Comparison of ENCODE assay signal across 8 mouse cellular contexts in genomic region chr4:66523238-66523885, GRCm38 (mm10).
DNase-seq lines count a peak whose midpoint lies in the region; ATAC-seq and TF ChIP-seq lines count a peak whose summit lies in the region.

No protein-coding gene starts in this region.

- 31% methylated on average over 8 of the region's 8 CpGs for WGBS in cerebellum, adult 2 months
- 42% methylated on average over 8 of the region's 8 CpGs for WGBS in forebrain, embryonic 16.5 days
- 48% methylated on average over 8 of the region's 8 CpGs for WGBS in midbrain, embryonic 12.5 days
- 48% methylated on average over 8 of the region's 8 CpGs for WGBS in thymus, adult 2 months

- no peak overlapping the region for H3K27ac ChIP-seq in cerebellum, adult 2 months (ENCODE audit: insufficient read depth, low read length)
- peak overlapping the region; percentile 58 for H3K27ac ChIP-seq in forebrain, embryonic 16.5 days (ENCODE audit: low read length)
- H3K27ac ChIP-seq in midbrain, embryonic 12.5 days (replicated peaks), result no peak overlapping the region
- no peak overlapping the region for H3K27ac ChIP-seq in thymus, adult 2 months (ENCODE audit: control insufficient read depth, insufficient read depth, low read length)

- H3K4me1 ChIP-seq in cerebellum, adult 2 months (ENCODE audit: control insufficient read depth, insufficient read depth, low read length), result peaks cover 7% of the 10 kb centered on the region; the same call in 1 of the 2 replicates
- H3K4me1 ChIP-seq in forebrain, embryonic 16.5 days (replicated peaks; ENCODE audit: control insufficient read depth, insufficient read depth, low read length), result peaks cover 25% of the 10 kb centered on the region
- peaks cover 6% of the 10 kb centered on the region; the same call in 1 of the 2 replicates for H3K4me1 ChIP-seq in midbrain, embryonic 12.5 days
- H3K4me1 ChIP-seq in thymus, adult 2 months (replicated peaks; ENCODE audit: control insufficient read depth, insufficient read depth, low read length), result no peaks in the 10 kb centered on the region

- no peaks in the 10 kb centered on the region for H3K27me3 ChIP-seq in cerebellum, adult 2 months (ENCODE audit: control insufficient read depth, insufficient read depth, low read length)
- H3K27me3 ChIP-seq in forebrain, embryonic 16.5 days (replicated peaks; ENCODE audit: control insufficient read depth, insufficient read depth, low read length), result no peaks in the 10 kb centered on the region
- H3K27me3 ChIP-seq in midbrain, embryonic 12.5 days, result no peaks in the 10 kb centered on the region
- no peaks in the 10 kb centered on the region for H3K27me3 ChIP-seq in thymus, adult 2 months (ENCODE audit: control insufficient read depth, insufficient read depth, low read length)

- DNase-seq in left cerebral cortex, adult 18-20 months (ENCODE audit: low spot score in 2 of 2), result peak; percentile 30 to 41
- no peak for DNase-seq in left cerebral cortex, adult 11 months (ENCODE audit: low spot score)
- peak; percentile 93 to 97 for DNase-seq in cerebellum, adult 2 months
- DNase-seq in layer of hippocampus, postnatal 14 days (ENCODE audit: low spot score in 2 of 2), result peak; percentile 43 to 52
- DNase-seq in testis, postnatal 10 days (ENCODE audit: low spot score), result peak; percentile 50
- DNase-seq in thymus, adult 2 months, result no peak

- peak; percentile 99 for TF ChIP-seq CTCF in cerebellum, adult 2 months (IDR thresholded peaks at IDR 0.05; ENCODE audit: borderline replicate concordance, insufficient read depth, low read depth, low read length)
- no peak for TF ChIP-seq CTCF in thymus, adult 2 months (IDR thresholded peaks at IDR 0.05; ENCODE audit: borderline replicate concordance, control insufficient read depth, extremely low read depth, insufficient read depth, low read length, poor library complexity)

- peak; percentile 82 for ATAC-seq in forebrain, embryonic 16.5 days
- peak; percentile 79 for ATAC-seq in midbrain, embryonic 12.5 days (ENCODE audit: low FRiP score, low read depth)

- H3K4me2 ChIP-seq in forebrain, embryonic 16.5 days (ENCODE audit: low read length), result no peak overlapping the region
- H3K4me2 ChIP-seq in midbrain, embryonic 12.5 days (replicated peaks), result no peak overlapping the region

- H3K9ac ChIP-seq in forebrain, embryonic 16.5 days (replicated peaks; ENCODE audit: low read depth, low read length), result no peak overlapping the region
- no peak overlapping the region for H3K9ac ChIP-seq in midbrain, embryonic 12.5 days (replicated peaks)

- H3K9me3 ChIP-seq in forebrain, embryonic 16.5 days (ENCODE audit: control insufficient read depth, low read length), result no peaks in the 10 kb centered on the region
- H3K9me3 ChIP-seq in midbrain, embryonic 12.5 days, result no peaks in the 10 kb centered on the region

- H3K36me3 ChIP-seq in forebrain, embryonic 16.5 days (ENCODE audit: control insufficient read depth, insufficient read depth), result no peaks in the 10 kb centered on the region
- H3K36me3 ChIP-seq in midbrain, embryonic 12.5 days, result no peaks in the 10 kb centered on the region
- no peaks in the 10 kb centered on the region for H3K36me3 ChIP-seq in thymus, adult 2 months (ENCODE audit: control insufficient read depth, insufficient read depth, low read length)

- no peak for TF ChIP-seq POLR2A in cerebellum, adult 2 months (IDR thresholded peaks at IDR 0.05; ENCODE audit: borderline replicate concordance, insufficient read depth, low read length)
- no peak for TF ChIP-seq POLR2A in thymus, adult 2 months (IDR thresholded peaks at IDR 0.05; ENCODE audit: control insufficient read depth, extremely low read depth, insufficient read depth, low read length, poor library complexity)

- no peak overlapping the region for H3K4me3 ChIP-seq in cerebellum, adult 2 months (replicated peaks; ENCODE audit: insufficient read depth, low read depth, low read length)
- no peak overlapping the region for H3K4me3 ChIP-seq in forebrain, embryonic 16.5 days (replicated peaks; ENCODE audit: low read length)
- no peak overlapping the region for H3K4me3 ChIP-seq in midbrain, embryonic 12.5 days
- no peak overlapping the region for H3K4me3 ChIP-seq in thymus, adult 2 months (ENCODE audit: control insufficient read depth, insufficient read depth, low read length)

Comparison
In these comparisons a context has a peak if more than half of its experiments do, and no peak if none do; other contexts are left out.
1. DNase-seq: peak in left cerebral cortex, adult 18-20 months (2 of 2), cerebellum, adult 2 months (2 of 2), layer of hippocampus, postnatal 14 days (2 of 2) and testis, postnatal 10 days (single experiment); none in left cerebral cortex, adult 11 months (single experiment) and thymus, adult 2 months (single experiment).